Mouse (Mus musculus): ENCODE measurements around the gene Tmem123. TPM values are rescaled to one million over a fixed set of nuclear protein-coding genes. Genes with fewer than 3 reads are reported as not detected.

Tmem123 gene
- polyA plus RNA-seq, 1 experiment from 2014 or later: 139 TPM

GRCm38 (mm10) chr9:7779786-7780185 lies 15.9 kb downstream of the Tmem123 start:
- no peak overlapping the region for H3K4me3 ChIP-seq (replicated peaks; ENCODE audit: low read length)
- no peaks in the 10 kb centered on the region for H3K9me3 ChIP-seq (replicated peaks; ENCODE audit: control insufficient read depth, low read length)
- no peak overlapping the region for H3K27ac ChIP-seq (ENCODE audit: low read length)
- ATAC-seq (ENCODE audit: insufficient read depth, low FRiP score): no peak
- no peak overlapping the region for H3K9ac ChIP-seq (ENCODE audit: low read length)
- no peaks in the 10 kb centered on the region for H3K27me3 ChIP-seq (ENCODE audit: control insufficient read depth, insufficient read depth, low read length)
- H3K4me1 ChIP-seq (ENCODE audit: control insufficient read depth, insufficient read depth, low read length): no peaks in the 10 kb centered on the region
- no peak overlapping the region for H3K4me2 ChIP-seq (ENCODE audit: low read depth, low read length)
- 87% methylated on average over 4 of the region's 4 CpGs for WGBS
- peaks cover 6% of the 10 kb centered on the region; the same call in 1 of the 2 replicates for H3K36me3 ChIP-seq (ENCODE audit: control insufficient read depth, insufficient read depth, low read length)

- Histone ChIP-seq H3K4me1 (ENCODE audit: control insufficient read depth, insufficient read depth, low read length) (no peaks in the 10 kb centered on the region), H3K9me3 (replicated peaks; ENCODE audit: control insufficient read depth, low read length) (no peaks in the 10 kb centered on the region), H3K36me3 (ENCODE audit: control insufficient read depth, insufficient read depth, low read length) (peaks cover 6% of the 10 kb centered on the region; the same call in 1 of the 2 replicates), H3K9ac (ENCODE audit: low read length) (no peak overlapping the region), H3K27ac (ENCODE audit: low read length) (no peak overlapping the region), H3K27me3 (ENCODE audit: control insufficient read depth, insufficient read depth, low read length) (no peaks in the 10 kb centered on the region), H3K4me3 (replicated peaks; ENCODE audit: low read length) (no peak overlapping the region), H3K4me2 (ENCODE audit: low read depth, low read length) (no peak overlapping the region)
- no peak for ATAC-seq (ENCODE audit: insufficient read depth, low FRiP score)
- 91% methylated on average over 8 of the region's 8 CpGs for WGBS
Observed at GRCm38 (mm10) chr9:7780250-7781150, 16.7 kb downstream of the Tmem123 start.

GRCm38 (mm10) chr9:7783823-7784614 lies 20.2 kb downstream of the Tmem123 start:
- no peak for ATAC-seq (ENCODE audit: insufficient read depth, low FRiP score)
- 85% methylated on average over 15 of the region's 15 CpGs for WGBS
- 0 out of 2 replicates have a peak overlapping the region, but pooled peaks have one; percentile 42 for H3K27ac ChIP-seq (ENCODE audit: low read length)

GRCm38 (mm10) chr9:7784615-7785012 lies 20.8 kb downstream of the Tmem123 start:
- Histone ChIP-seq H3K27ac (ENCODE audit: low read length) (0 out of 2 replicates have a peak overlapping the region, but pooled peaks have one; percentile 42), H3K4me1 (ENCODE audit: control insufficient read depth, insufficient read depth, low read length) (peaks cover 6% of the 10 kb centered on the region), H3K4me3 (replicated peaks; ENCODE audit: low read length) (no peak overlapping the region), H3K27me3 (ENCODE audit: control insufficient read depth, insufficient read depth, low read length) (no peaks in the 10 kb centered on the region), H3K9ac (ENCODE audit: low read length) (no peak overlapping the region; the same call in 1 of the 2 replicates), H3K36me3 (ENCODE audit: control insufficient read depth, insufficient read depth, low read length) (peaks cover 12% of the 10 kb centered on the region; the same call in 1 of the 2 replicates), H3K4me2 (ENCODE audit: low read depth, low read length) (no peak overlapping the region), H3K9me3 (replicated peaks; ENCODE audit: control insufficient read depth, low read length) (no peaks in the 10 kb centered on the region)
- no peak; the same call in 1 of the 2 replicates for ATAC-seq (ENCODE audit: insufficient read depth, low FRiP score)
- WGBS: 54% methylated on average over 1 of the region's 1 CpGs

More at GRCm38 (mm10) chr9:7783823-7784614, 20.2 kb downstream of the Tmem123 start:
- Histone ChIP-seq H3K27me3 (ENCODE audit: control insufficient read depth, insufficient read depth, low read length) (no peaks in the 10 kb centered on the region), H3K4me3 (replicated peaks; ENCODE audit: low read length) (no peak overlapping the region), H3K36me3 (ENCODE audit: control insufficient read depth, insufficient read depth, low read length) (peaks cover 12% of the 10 kb centered on the region; the same call in 1 of the 2 replicates), H3K4me1 (ENCODE audit: control insufficient read depth, insufficient read depth, low read length) (peaks cover under 1% of the 10 kb centered on the region), H3K4me2 (ENCODE audit: low read depth, low read length) (no peak overlapping the region), H3K9me3 (replicated peaks; ENCODE audit: control insufficient read depth, low read length) (no peaks in the 10 kb centered on the region), H3K9ac (ENCODE audit: low read length) (no peak overlapping the region; the same call in 1 of the 2 replicates)

- no peak overlapping the region for H3K9ac ChIP-seq (ENCODE audit: low read length)
- no peak overlapping the region for H3K27ac ChIP-seq (ENCODE audit: low read length)
- H3K4me2 ChIP-seq (ENCODE audit: low read depth, low read length): no peak overlapping the region
- H3K4me1 ChIP-seq (ENCODE audit: control insufficient read depth, insufficient read depth, low read length): peaks cover 6% of the 10 kb centered on the region
- ATAC-seq (ENCODE audit: insufficient read depth, low FRiP score): no peak
- no peak overlapping the region for H3K4me3 ChIP-seq (replicated peaks; ENCODE audit: low read length)
- no peaks in the 10 kb centered on the region for H3K9me3 ChIP-seq (replicated peaks; ENCODE audit: control insufficient read depth, low read length)
- H3K27me3 ChIP-seq (ENCODE audit: control insufficient read depth, insufficient read depth, low read length): no peaks in the 10 kb centered on the region
- H3K36me3 ChIP-seq (ENCODE audit: control insufficient read depth, insufficient read depth, low read length): peaks cover 12% of the 10 kb centered on the region
- WGBS: 80% methylated on average over 3 of the region's 3 CpGs
Observed at GRCm38 (mm10) chr9:7785396-7785795, 21.6 kb downstream of the Tmem123 start.

- 88% methylated on average over 7 of the region's 7 CpGs for WGBS
Observed at GRCm38 (mm10) chr9:7786086-7786485, 22.2 kb downstream of the Tmem123 start.

GRCm38 (mm10) chr9:7788411-7788810 lies 24.6 kb downstream of the Tmem123 start:
- 84% methylated on average over 6 of the region's 6 CpGs for WGBS
- H3K4me3 ChIP-seq (replicated peaks; ENCODE audit: low read length): no peak overlapping the region

More at GRCm38 (mm10) chr9:7786086-7786485, 22.2 kb downstream of the Tmem123 start:
- no peak; the same call in 1 of the 2 replicates for ATAC-seq (ENCODE audit: insufficient read depth, low FRiP score)
- no peak overlapping the region for H3K4me3 ChIP-seq (replicated peaks; ENCODE audit: low read length)
- no peaks in the 10 kb centered on the region for H3K27me3 ChIP-seq (ENCODE audit: control insufficient read depth, insufficient read depth, low read length)
- no peak overlapping the region; the same call in 1 of the 2 replicates for H3K27ac ChIP-seq (ENCODE audit: low read length)
- H3K4me1 ChIP-seq (ENCODE audit: control insufficient read depth, insufficient read depth, low read length): peaks cover 6% of the 10 kb centered on the region
- H3K4me2 ChIP-seq (ENCODE audit: low read depth, low read length): no peak overlapping the region
- no peaks in the 10 kb centered on the region for H3K9me3 ChIP-seq (replicated peaks; ENCODE audit: control insufficient read depth, low read length)
- H3K36me3 ChIP-seq (ENCODE audit: control insufficient read depth, insufficient read depth, low read length): peaks cover 12% of the 10 kb centered on the region
- H3K9ac ChIP-seq (ENCODE audit: low read length): no peak overlapping the region

GRCm38 (mm10) chr9:7789764-7790575 lies 26.1 kb downstream of the Tmem123 start:
- 71% methylated on average over 8 of the region's 8 CpGs for WGBS
- Histone ChIP-seq H3K4me3 (replicated peaks; ENCODE audit: low read length) (no peak overlapping the region), H3K27me3 (ENCODE audit: control insufficient read depth, insufficient read depth, low read length) (no peaks in the 10 kb centered on the region), H3K9ac (ENCODE audit: low read length) (no peak overlapping the region), H3K36me3 (ENCODE audit: control insufficient read depth, insufficient read depth, low read length) (peaks cover 18% of the 10 kb centered on the region), H3K9me3 (replicated peaks; ENCODE audit: control insufficient read depth, low read length) (no peaks in the 10 kb centered on the region), H3K4me2 (ENCODE audit: low read depth, low read length) (no peak overlapping the region), H3K4me1 (ENCODE audit: control insufficient read depth, insufficient read depth, low read length) (peaks cover 6% of the 10 kb centered on the region), H3K27ac (ENCODE audit: low read length) (peak overlapping the region; percentile 25; the same call in 1 of the 2 replicates)
- ATAC-seq (ENCODE audit: insufficient read depth, low FRiP score): peak; percentile 56; the same call in 1 of the 2 replicates

More at GRCm38 (mm10) chr9:7788411-7788810, 24.6 kb downstream of the Tmem123 start:
- Histone ChIP-seq H3K9ac (ENCODE audit: low read length) (no peak overlapping the region), H3K27me3 (ENCODE audit: control insufficient read depth, insufficient read depth, low read length) (no peaks in the 10 kb centered on the region), H3K4me1 (ENCODE audit: control insufficient read depth, insufficient read depth, low read length) (peaks cover 6% of the 10 kb centered on the region), H3K27ac (ENCODE audit: low read length) (no peak overlapping the region), H3K4me2 (ENCODE audit: low read depth, low read length) (no peak overlapping the region), H3K9me3 (replicated peaks; ENCODE audit: control insufficient read depth, low read length) (no peaks in the 10 kb centered on the region), H3K36me3 (ENCODE audit: control insufficient read depth, insufficient read depth, low read length) (peaks cover 13% of the 10 kb centered on the region)
- no peak for ATAC-seq (ENCODE audit: insufficient read depth, low FRiP score)

Measured in stomach, embryonic 16.5 days (tissue).